Mouse (Mus musculus): ENCODE data around the gene Ppp2r5a.

DNA sequence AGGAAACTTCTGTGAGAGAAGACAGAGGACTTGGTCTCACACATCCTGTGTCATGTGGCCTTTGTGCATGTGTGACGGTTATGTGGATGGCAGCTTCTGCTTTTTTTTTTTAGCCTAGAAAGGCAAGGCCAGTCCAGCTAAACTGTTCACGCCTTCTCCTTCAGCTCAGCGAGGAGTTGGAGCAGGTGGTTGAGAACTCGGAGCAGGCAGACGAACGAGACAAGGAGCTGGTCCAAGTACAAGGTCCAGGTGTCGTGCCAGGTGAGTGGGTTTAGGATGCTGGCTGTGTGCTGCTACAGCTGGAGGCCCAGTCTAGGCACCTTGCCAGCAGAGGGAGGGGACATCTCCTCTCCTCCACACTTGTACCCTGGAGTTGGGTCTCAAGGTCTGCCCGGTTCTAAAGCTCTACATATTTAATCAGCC lies 75.0 kb downstream of the Ppp2r5a start:
- TF ChIP-seq CTCF (IDR thresholded peaks at IDR 0.05; ENCODE audit: control insufficient read depth, insufficient read depth, insufficient replicate concordance, low read depth, low read length) (no peak), POLR2A (IDR thresholded peaks at IDR 0.05; ENCODE audit: control insufficient read depth, low read depth, low read length) (no peak)

Data from testis, adult 2 months (tissue).